Mouse (Mus musculus): ENCODE data around the gene C5ar1.
"Not testable (repeated sequence)": the region's sequence is repeated elsewhere in the genome, so short reads cannot be mapped to it uniquely, and the experiment has no call there.

C5ar1 gene

GRCm38 (mm10) chr7:16274922-16275890 is 15.9 kb upstream of the C5ar1 start:
- DNase-seq (ENCODE audit: low spot score in 2 of 2) = no peak

- peak; percentile 45 to 67 for DNase-seq (ENCODE audit: low spot score in 2 of 2)
Observed at GRCm38 (mm10) chr7:16273766-16274140, 14.4 kb upstream of the C5ar1 start.

GRCm38 (mm10) chr7:16273081-16273765 is 13.9 kb upstream of the C5ar1 start, which contains the start of gene Inafm1:
Gene Inafm1, minus strand, starts transcription at chr7:16273617.
- peak; percentile 80 to 87 for DNase-seq (ENCODE audit: low spot score in 2 of 2)

- DNase-seq (ENCODE audit: low spot score in 2 of 2) = peak; percentile 52 to 70
Observed at GRCm38 (mm10) chr7:16272681-16273080, 13.3 kb upstream of the C5ar1 start.

GRCm38 (mm10) chr7:16271139-16271538 is 11.8 kb upstream of the C5ar1 start:
- DNase-seq (ENCODE audit: low spot score in 2 of 2) = no peak

- not testable (repeated sequence) for DNase-seq (ENCODE audit: low spot score in 2 of 2)
Observed at GRCm38 (mm10) chr7:16266593-16266992, 7.3 kb upstream of the C5ar1 start.

- DNase-seq (ENCODE audit: low spot score in 2 of 2) = no peak
Observed at GRCm38 (mm10) chr7:16265856-16266255, 6.5 kb upstream of the C5ar1 start.

- no peak for DNase-seq (ENCODE audit: low spot score in 2 of 2)
Observed at GRCm38 (mm10) chr7:16263843-16264242, 4.5 kb upstream of the C5ar1 start.

GRCm38 (mm10) chr7:16263015-16263787 is 3.9 kb upstream of the C5ar1 start:
- peak; percentile 67 to 76 for DNase-seq (ENCODE audit: low spot score in 2 of 2)

GRCm38 (mm10) chr7:16261097-16261496 is 1.8 kb upstream of the C5ar1 start:
- DNase-seq (ENCODE audit: low spot score in 2 of 2) = no peak

GRCm38 (mm10) chr7:16257830-16258229 is 1.5 kb downstream of the C5ar1 start:
- no peak for DNase-seq (ENCODE audit: low spot score in 2 of 2)

- DNase-seq (ENCODE audit: low spot score in 2 of 2) = not testable (repeated sequence)
Observed at GRCm38 (mm10) chr7:16255963-16256362, 3.4 kb downstream of the C5ar1 start.

GRCm38 (mm10) chr7:16254195-16254594 is 5.1 kb downstream of the C5ar1 start:
- no peak for DNase-seq (ENCODE audit: low spot score in 2 of 2)

- DNase-seq (ENCODE audit: low spot score in 2 of 2) = no peak
Observed at GRCm38 (mm10) chr7:16250687-16251086, 8.7 kb downstream of the C5ar1 start.

GRCm38 (mm10) chr7:16245958-16246357 is 13.4 kb downstream of the C5ar1 start:
- no peak for DNase-seq (ENCODE audit: low spot score in 2 of 2)

GRCm38 (mm10) chr7:16244067-16244466 is 15.3 kb downstream of the C5ar1 start, which contains the start of gene C5ar2:
Gene C5ar2, minus strand, starts transcription at chr7:16244154.
- DNase-seq (ENCODE audit: low spot score in 2 of 2) = no peak

- no peak for DNase-seq (ENCODE audit: low spot score in 2 of 2)
Observed at GRCm38 (mm10) chr7:16242198-16242597, 17.1 kb downstream of the C5ar1 start.

- no peak for DNase-seq (ENCODE audit: low spot score in 2 of 2)
Observed at GRCm38 (mm10) chr7:16241787-16242186, 17.6 kb downstream of the C5ar1 start.

GRCm38 (mm10) chr7:16240978-16241303 is 18.4 kb downstream of the C5ar1 start:
- no peak for DNase-seq (ENCODE audit: low spot score in 2 of 2)

GRCm38 (mm10) chr7:16240281-16240977 is 18.9 kb downstream of the C5ar1 start:
- no peak for DNase-seq (ENCODE audit: low spot score in 2 of 2)

- DNase-seq (ENCODE audit: low spot score in 2 of 2) = no peak
Observed at GRCm38 (mm10) chr7:16239554-16239997, 19.8 kb downstream of the C5ar1 start.
